Mouse (Mus musculus) MEL (cell line): Measurements from ENCODE around the gene Ddx18. TPM values are rescaled to one million over a fixed set of nuclear protein-coding genes. Genes with fewer than 3 reads are reported as not detected.

Experiments
- DNase-seq: peaks from one replicate; pipeline ENCODE4 v3.0.0; 2011; ENCODE audit warnings: low read depth, low spot score
- H3K27ac ChIP-seq: 2 replicates; pipeline ENCODE4 v1.5.1; 2012; ENCODE audit warnings: low read depth, mild to moderate bottlenecking, control low read depth, low read length, moderate library complexity; ENCODE audit not compliant: control insufficient read depth
- H3K27me3 ChIP-seq, 2 experiments: fragments of 150-350 bp in 1 of 2; sonication (generic) in 1 of 2; 2 replicates each; pipeline ENCODE4 v1.6.1; 2012; ENCODE audit warnings: low read length in 2 of 2, mild to moderate bottlenecking in 2 of 2, improper control_type of control experiment in 1 of 2, moderate library complexity in 1 of 2; ENCODE audit not compliant: insufficient read depth in 2 of 2, control insufficient read depth in 1 of 2
- H3K36me3 ChIP-seq, 2 experiments: 2 replicates each; pipeline ENCODE4 v1.6.1; 2012 to 2014; ENCODE audit warnings: low read length in 2 of 2, improper control_type of control experiment in 1 of 2, inconsistent platforms in 1 of 2, mild to moderate bottlenecking in 1 of 2; ENCODE audit not compliant: insufficient read depth in 2 of 2, control insufficient read depth in 1 of 2
- H3K4me1 ChIP-seq, 2 experiments: fragments of 150-350 bp in 1 of 2; sonication (generic) in 1 of 2; 2 replicates each; pipeline ENCODE4 v1.6.1; 2012; ENCODE audit warnings: low read length in 2 of 2, improper control_type of control experiment in 1 of 2, mild to moderate bottlenecking in 1 of 2; ENCODE audit not compliant: insufficient read depth in 2 of 2, control insufficient read depth in 1 of 2
- H3K4me3 ChIP-seq, 2 experiments: fragments of 150-350 bp in 1 of 2; sonication (generic) in 1 of 2; 2 replicates each; pipeline ENCODE4 v1.5.1; 2012; ENCODE audit warnings: low read depth in 2 of 2, low read length in 2 of 2, mild to moderate bottlenecking in 2 of 2, moderate library complexity in 2 of 2, control low read depth in 1 of 2, improper control_type of control experiment in 1 of 2; ENCODE audit not compliant: control insufficient read depth in 1 of 2, insufficient read depth in 1 of 2
- H3K79me2 ChIP-seq: 2 replicates; pipeline ENCODE4 v1.6.1; 2012; ENCODE audit warnings: mild to moderate bottlenecking, low read length, moderate library complexity; ENCODE audit not compliant: control insufficient read depth, poor library complexity, insufficient read depth
- H3K9ac ChIP-seq: 2 replicates; pipeline ENCODE4 v1.6.1; 2012; ENCODE audit warnings: low read depth, mild to moderate bottlenecking, control low read depth, low read length, moderate library complexity; ENCODE audit not compliant: control insufficient read depth, poor library complexity, severe bottlenecking
- H3K9me3 ChIP-seq: fragments of 150-350 bp; sonication (generic); replicated peaks from 2 replicates; pipeline ENCODE4 v1.6.1; 2012; ENCODE audit warnings: mild to moderate bottlenecking, low read length, improper control_type of control experiment, moderate library complexity; ENCODE audit not compliant: insufficient read depth
- BHLHE40 ChIP-seq: IDR thresholded peaks from 2 replicates; pipeline ENCODE4 v1.6.1; 2012; ENCODE audit warnings: low read depth, mild to moderate bottlenecking, inconsistent platforms, low read length, improper control_type of control experiment, borderline replicate concordance
- CHD2 ChIP-seq: IDR thresholded peaks from 2 replicates; pipeline ENCODE4 v1.6.1; 2011; ENCODE audit warnings: low read length, improper control_type of control experiment
- CTCF ChIP-seq, 3 experiments: IDR thresholded peaks in 2 of 3; conservative IDR thresholded peaks in 1 of 3; 2 replicates each; pipeline ENCODE4 v1.5.1; 2011 to 2012; ENCODE audit warnings: low read length in 3 of 3, low read depth in 2 of 3, mild to moderate bottlenecking in 2 of 3, improper control_type of control experiment in 1 of 3, inconsistent platforms in 1 of 3, mixed read lengths in 1 of 3, moderate library complexity in 1 of 3; ENCODE audit not compliant: control insufficient read depth in 1 of 3, insufficient read depth in 1 of 3, poor library complexity in 1 of 3, severe bottlenecking in 1 of 3
- E2F4 ChIP-seq: IDR thresholded peaks from 2 replicates; pipeline ENCODE4 v1.6.1; 2011; ENCODE audit warnings: low read depth, low read length, improper control_type of control experiment, borderline replicate concordance
- ELF1 ChIP-seq: IDR thresholded peaks from 2 replicates; pipeline ENCODE4 v1.6.1; 2014; ENCODE audit warnings: low read depth, mild to moderate bottlenecking, inconsistent platforms, low read length, improper control_type of control experiment, moderate library complexity
- EP300 ChIP-seq, 2 experiments: IDR thresholded peaks; 2 replicates each; pipeline ENCODE4 v1.6.1; 2011; ENCODE audit warnings: improper control_type of control experiment in 2 of 2, low read length in 2 of 2, low read depth in 1 of 2, mild to moderate bottlenecking in 1 of 2
- ETS1 ChIP-seq: IDR thresholded peaks from 2 replicates; pipeline ENCODE4 v1.6.1; 2012; ENCODE audit warnings: low read depth, mild to moderate bottlenecking, inconsistent platforms, low read length, improper control_type of control experiment, moderate library complexity
- GATA1 ChIP-seq: IDR thresholded peaks from 2 replicates; pipeline ENCODE4 v1.6.1; 2011; ENCODE audit warnings: low read depth, low read length, improper control_type of control experiment
- HCFC1 ChIP-seq: IDR thresholded peaks from 2 replicates; pipeline ENCODE4 v1.6.1; 2012; ENCODE audit warnings: low read depth, mild to moderate bottlenecking, inconsistent platforms, low read length, improper control_type of control experiment, moderate library complexity
- MAFK ChIP-seq: IDR thresholded peaks from 2 replicates; pipeline ENCODE4 v1.6.1; 2011; ENCODE audit warnings: low read depth, mild to moderate bottlenecking, low read length, improper control_type of control experiment, borderline replicate concordance
- MAZ ChIP-seq: IDR thresholded peaks from 2 replicates; pipeline ENCODE4 v1.6.1; 2012; ENCODE audit warnings: low read depth, mild to moderate bottlenecking, inconsistent platforms, low read length, improper control_type of control experiment
- MEF2A ChIP-seq: IDR thresholded peaks from 2 replicates; pipeline ENCODE4 v1.6.1; 2014; ENCODE audit warnings: low read depth, mild to moderate bottlenecking, inconsistent platforms, low read length, improper control_type of control experiment; ENCODE audit not compliant: poor library complexity, insufficient replicate concordance, severe bottlenecking; ENCODE audit errors: extremely low read depth
- MYB ChIP-seq: IDR thresholded peaks from 2 replicates; pipeline ENCODE4 v1.6.1; 2011; ENCODE audit warnings: mild to moderate bottlenecking, low read depth, low read length, improper control_type of control experiment
- NRF1 ChIP-seq: IDR thresholded peaks from 2 replicates; pipeline ENCODE4 v1.6.1; 2014; ENCODE audit warnings: low read depth, mild to moderate bottlenecking, inconsistent platforms, low read length, improper control_type of control experiment, moderate library complexity; ENCODE audit not compliant: poor library complexity, insufficient read depth, severe bottlenecking
- POLR2A ChIP-seq, 2 experiments: IDR thresholded peaks; 2 replicates each; pipeline ENCODE4 v1.6.1; 2011 to 2012; ENCODE audit warnings: low read length in 2 of 2, mild to moderate bottlenecking in 2 of 2, control low read depth in 1 of 2, improper control_type of control experiment in 1 of 2, low read depth in 1 of 2, moderate library complexity in 1 of 2; ENCODE audit not compliant: control insufficient read depth in 1 of 2, insufficient read depth in 1 of 2, poor library complexity in 1 of 2
- POLR2AphosphoS5 ChIP-seq: IDR thresholded peaks from 2 replicates; pipeline ENCODE4 v1.6.1; 2012; ENCODE audit warnings: low read depth, borderline replicate concordance, mild to moderate bottlenecking, inconsistent platforms, low read length, moderate library complexity, mixed read lengths
- RAD21 ChIP-seq: IDR thresholded peaks from 2 replicates; pipeline ENCODE4 v1.6.1; 2011; ENCODE audit warnings: mild to moderate bottlenecking, low read depth, low read length, improper control_type of control experiment
- SIN3A ChIP-seq: IDR thresholded peaks from 2 replicates; pipeline ENCODE4 v1.6.1; 2012; ENCODE audit warnings: low read length, improper control_type of control experiment, inconsistent platforms
- SMC3 ChIP-seq: IDR thresholded peaks from 2 replicates; pipeline ENCODE4 v1.6.1; 2011; ENCODE audit warnings: low read depth, low read length, improper control_type of control experiment
- TCF12 ChIP-seq: IDR thresholded peaks from 2 replicates; pipeline ENCODE4 v1.6.1; 2014; ENCODE audit warnings: low read depth, mild to moderate bottlenecking, inconsistent platforms, low read length, improper control_type of control experiment, moderate library complexity
- UBTF ChIP-seq: IDR thresholded peaks from 2 replicates; pipeline ENCODE4 v1.6.1; 2012; ENCODE audit warnings: low read depth, mild to moderate bottlenecking, inconsistent platforms, low read length, improper control_type of control experiment, moderate library complexity, borderline replicate concordance; ENCODE audit not compliant: insufficient read depth
- USF1 ChIP-seq: IDR thresholded peaks from 2 replicates; pipeline ENCODE4 v1.6.1; 2014; ENCODE audit warnings: low read depth, mild to moderate bottlenecking, inconsistent platforms, low read length, improper control_type of control experiment, moderate library complexity
- ZNF384 ChIP-seq: IDR thresholded peaks from 2 replicates; pipeline ENCODE4 v1.6.1; 2012; ENCODE audit warnings: low read depth, mild to moderate bottlenecking, inconsistent platforms, low read length, improper control_type of control experiment
- polyA plus RNA-seq, 2 experiments: library from polyadenylated mRNA; stranded (reverse) in 1 of 2; unstranded in 1 of 2; fragments of >175 nt in 1 of 2; fragments of >200 nt in 1 of 2; gene quantifications; 2 replicates each; pipeline versions ENCODE4 v1.2.1 to v1.2.4; 2012; ENCODE audit warnings: low replicate concordance in 2 of 2, low read depth in 1 of 2; ENCODE audit not compliant: insufficient read length in 2 of 2, insufficient read depth in 1 of 2, missing spikeins in 1 of 2
- total RNA-seq: library from RNA; depleted of rRNA; stranded (reverse); fragments of 300-350 nt; gene quantifications from 2 replicates; pipeline ENCODE4 v1.2.3, GENCODE M21; 2012

Gene Ddx18
- total and polyA plus RNA-seq, 3 experiments: 125 to 185 TPM; not detected in 1

DNA sequence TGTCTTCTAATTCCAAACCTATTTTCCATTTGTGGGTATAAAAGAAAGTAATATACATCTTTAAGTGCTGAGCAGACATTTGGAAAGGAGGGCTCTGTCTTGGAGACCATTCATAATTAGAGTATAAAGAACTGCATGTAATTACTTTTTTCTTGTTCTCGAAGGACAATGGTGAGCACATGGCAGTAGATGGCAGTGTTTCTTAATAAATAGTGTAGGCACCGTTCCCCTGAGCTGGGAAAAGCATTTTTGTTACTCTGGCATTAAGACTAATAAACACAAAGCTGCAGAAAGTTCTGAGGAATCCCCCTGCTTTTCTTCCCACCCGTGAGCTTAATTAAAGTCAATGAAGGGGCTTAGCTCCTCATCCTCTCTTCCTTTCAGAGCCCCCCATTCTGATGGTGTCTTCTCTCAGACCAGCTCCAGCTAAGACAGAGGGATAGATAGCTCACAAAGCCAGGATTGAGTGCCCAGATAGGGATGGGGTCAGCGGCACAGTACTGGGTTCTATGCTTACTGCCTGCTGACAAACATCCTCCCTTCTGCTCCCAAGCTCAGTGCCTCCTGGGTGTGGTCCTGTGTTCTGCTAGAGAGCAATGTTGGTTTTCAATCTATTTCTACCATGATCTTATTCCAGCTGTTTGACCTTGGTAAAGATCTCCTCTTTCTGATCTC lies 29.3 kb upstream of the Ddx18 start:
- Histone ChIP-seq H3K4me1 (no peaks in the 10 kb centered on the region), H3K4me3 (no peak overlapping the region), H3K79me2 (no peaks in the 10 kb centered on the region), H3K27me3 (no peaks in the 10 kb centered on the region), H3K27ac (no peak overlapping the region), H3K36me3 (no peaks in the 10 kb centered on the region)
- TF ChIP-seq ELF1 (no peak), ZNF384 (no peak), HCFC1 (no peak), MAFK (no peak), CHD2 (no peak), POLR2A (IDR thresholded peaks at IDR 0.05; ENCODE audit: control insufficient read depth in 1 of 2, insufficient read depth in 1 of 2, low read depth in 1 of 2, low read length in 2 of 2, poor library complexity in 1 of 2) (no peak), UBTF (no peak), POLR2AphosphoS5 (no peak), NRF1 (no peak), MEF2A (no peak), E2F4 (no peak), BHLHE40 (no peak), RAD21 (peak; percentile 37), EP300 (IDR thresholded peaks at IDR 0.05; ENCODE audit: low read depth in 1 of 2, low read length in 2 of 2) (no peak), TCF12 (no peak), SIN3A (no peak), GATA1 (no peak), MAZ (no peak), MYB (no peak), USF1 (no peak), SMC3 (peak; percentile 18; the same call in 1 of the 2 replicates), CTCF (IDR thresholded peaks at IDR 0.05 in 2 of 3, conservative IDR thresholded peaks at IDR 0.05 in 1 of 3; ENCODE audit: control insufficient read depth in 1 of 3, insufficient read depth in 1 of 3, low read depth in 2 of 3, low read length in 3 of 3, poor library complexity in 1 of 3, severe bottlenecking in 1 of 3) (peak in 1 of 3 experiments; percentile 23; a peak in 2 of 6 replicates), ETS1 (no peak)
- TF ChIP-seq, all 39 proteins: peak for 3
- DNase-seq: peak; percentile 6
- no peak overlapping the region for H3K9ac ChIP-seq
- no peaks in the 10 kb centered on the region for H3K9me3 ChIP-seq
